Mouse (Mus musculus) lung, postnatal 0 days (tissue): ENCODE measurements around the gene Urah. TPM values are rescaled to one million over a fixed set of nuclear protein-coding genes. Genes with fewer than 3 reads are reported as not detected.

Experiments used
- ATAC-seq: fragments of 200-750 bp; cut with Nextera tagmentation; 2 replicates; pipeline ENCODE4 v1.8.0; 2017; ENCODE audit warnings: moderate library complexity
- DNase-seq: peaks from one replicate; pipeline ENCODE4 v3.0.0-alpha.2; 2016; ENCODE audit warnings: low spot score
- H3K27ac ChIP-seq: fragments of 300-500 bp; sonication (generic); 2 replicates; pipeline ENCODE4 v1.5.1; 2014; ENCODE audit warnings: antibody characterized with exemption, mild to moderate bottlenecking, low read length, mixed read lengths
- H3K27me3 ChIP-seq: fragments of 300-500 bp; sonication (generic); replicated peaks from 2 replicates; pipeline ENCODE4 v1.6.1; 2014; ENCODE audit warnings: low read length, mixed read lengths; ENCODE audit not compliant: insufficient read depth
- H3K36me3 ChIP-seq: fragments of 300-500 bp; sonication (generic); 2 replicates; pipeline ENCODE4 v1.6.1; 2014; ENCODE audit warnings: low read length, mixed read lengths; ENCODE audit not compliant: insufficient read depth
- H3K4me1 ChIP-seq: fragments of 300-500 bp; sonication (generic); 2 replicates; pipeline ENCODE4 v1.6.1; 2014; ENCODE audit warnings: antibody characterized with exemption, low read depth, low read length, mixed read lengths; ENCODE audit not compliant: insufficient read depth
- H3K4me2 ChIP-seq: fragments of 300-500 bp; sonication (generic); replicated peaks from 2 replicates; pipeline ENCODE4 v1.6.1; 2014; ENCODE audit warnings: low read depth, mild to moderate bottlenecking, low read length, moderate library complexity, mixed read lengths
- H3K4me3 ChIP-seq: fragments of 300-500 bp; sonication (generic); 2 replicates; pipeline ENCODE4 v1.5.1; 2014; ENCODE audit warnings: low read depth, low read length
- H3K9ac ChIP-seq: fragments of 300-500 bp; sonication (generic); replicated peaks from 2 replicates; pipeline ENCODE4 v1.6.1; 2014; ENCODE audit warnings: low read depth, mild to moderate bottlenecking
- H3K9me3 ChIP-seq: fragments of 300-500 bp; sonication (generic); 2 replicates; pipeline ENCODE4 v1.6.1; 2016; ENCODE audit warnings: low read length, mixed read lengths
- CTCF ChIP-seq: IDR thresholded peaks from 2 replicates; pipeline ENCODE4 v1.5.1; 2016; ENCODE audit warnings: antibody characterized with exemption, mild to moderate bottlenecking
- EP300 ChIP-seq: IDR thresholded peaks from 2 replicates; pipeline ENCODE4 v1.6.1; 2016; ENCODE audit warnings: antibody characterized with exemption, mild to moderate bottlenecking, control low read depth
- WGBS: fragments of 180-500 bp; shearing (Covaris S2); extraction: QIAGEN DNeasy Blood & Tissue Kit; methylation state at CpG from one replicate; pipeline ENCODE4 v1.1.7; 2014; 5-methylcytosine and 5-hydroxymethylcytosine counted together
- polyA plus RNA-seq: library from polyadenylated mRNA; unstranded; fragments of >200 nt; fragmentation: Nextera tagmentation; extraction: Ambion mirVana; gene quantifications from 2 replicates; pipeline ENCODE4 v1.2.1, GENCODE M21; 2015

Urah gene
- polyA plus RNA-seq, 1 experiment from 2014 or later, result 15.0 TPM

- Histone ChIP-seq H3K27ac (no peak overlapping the region), H3K36me3 (peaks cover 14% of the 10 kb centered on the region; the same call in 1 of the 2 replicates), H3K9me3 (no peaks in the 10 kb centered on the region), H3K9ac (no peak overlapping the region), H3K4me2 (no peak overlapping the region), H3K4me3 (no peak overlapping the region), H3K27me3 (no peaks in the 10 kb centered on the region), H3K4me1 (no peaks in the 10 kb centered on the region)
- ATAC-seq (no peak), DNase-seq (no peak)
- WGBS, result 73% methylated on average over 3 of the region's 3 CpGs
- TF ChIP-seq EP300, result no peak
- no peak for TF ChIP-seq CTCF
These were observed 45.6 kb downstream of the Urah start for GRCm38 (mm10) chr7:140880419-140880818.

- Histone ChIP-seq H3K9me3 (no peaks in the 10 kb centered on the region), H3K4me3 (peak overlapping the region; percentile 73), H3K36me3 (peaks cover 9% of the 10 kb centered on the region; the same call in 1 of the 2 replicates), H3K4me1 (no peaks in the 10 kb centered on the region), H3K27ac (no peak overlapping the region), H3K27me3 (no peaks in the 10 kb centered on the region), H3K4me2 (peak overlapping the region; percentile 67), H3K9ac (peak overlapping the region; percentile 58)
- ATAC-seq, result no peak
- 9% methylated on average over 8 of the region's 8 CpGs for WGBS
- no peak for DNase-seq
- TF ChIP-seq EP300 (no peak), CTCF (no peak)
These were observed 46.2 kb downstream of the Urah start for GRCm38 (mm10) chr7:140880865-140881515.

- peak; percentile 97 for ATAC-seq
- TF ChIP-seq CTCF (no peak; the same call in 1 of the 2 replicates), EP300 (no peak)
- peak within 1 kb of the TSS; percentile 67 for H3K4me2 ChIP-seq
- H3K4me1 ChIP-seq, result no peaks in the 10 kb centered on the region
- H3K4me3 ChIP-seq, result peak within 1 kb of the TSS; percentile 73
- WGBS, result under 1% methylated on average over 59 of the region's 59 CpGs
- peak within 1 kb of the TSS; percentile 60 for H3K9ac ChIP-seq
- peak; percentile 98 for DNase-seq
- no peaks in the 10 kb centered on the region for H3K27me3 ChIP-seq
- no peaks in the 10 kb centered on the region for H3K9me3 ChIP-seq
- H3K36me3 ChIP-seq, result 0 out of 2 replicates have a peak, but pooled peaks cover under 1% of the 10 kb centered on the region
- peak within 1 kb of the TSS; percentile 77 for H3K27ac ChIP-seq
These were observed 47.1 kb downstream of the Urah start, which contains the start of the genes Psmd13 and Sirt3 for GRCm38 (mm10) chr7:140881696-140882468. TSS of gene Psmd13 (plus strand) at chr7:140881968. TSS of gene Sirt3 (minus strand) at chr7:140882309.

GRCm38 (mm10) chr7:140882469-140882803 is 47.6 kb downstream of the Urah start:
- WGBS, result 1% methylated on average over 12 of the region's 12 CpGs

More at GRCm38 (mm10) chr7:140882469-140882803, 47.6 kb downstream of the Urah start:
- Histone ChIP-seq H3K27ac (peak overlapping the region; percentile 77), H3K36me3 (peaks cover 4% of the 10 kb centered on the region; the same call in 1 of the 2 replicates), H3K27me3 (no peaks in the 10 kb centered on the region), H3K9me3 (no peaks in the 10 kb centered on the region), H3K4me1 (no peaks in the 10 kb centered on the region), H3K9ac (peak overlapping the region; percentile 60), H3K4me2 (peak overlapping the region; percentile 67), H3K4me3 (peak overlapping the region; percentile 73)
- TF ChIP-seq CTCF, result no peak
- no peak for TF ChIP-seq EP300
- no peak for DNase-seq
- ATAC-seq, result peak; percentile 8

Other genes with a start within 250 kb of the Urah start
- gene Olfr46, start 233.7 kb upstream of the Urah start, polyA plus RNA-seq, result 0.01 TPM in 1 of 2 replicates, not detected in the other
- gene Olfr61, start 206.0 kb upstream of the Urah start, polyA plus RNA-seq, result not detected in 2 replicates
- gene Olfr53, start 188.6 kb upstream of the Urah start, polyA plus RNA-seq, result not detected in 2 replicates
- not detected in 2 replicates for gene Olfr539, start 175.1 kb upstream of the Urah start, polyA plus RNA-seq
- gene Olfr45, start 153.1 kb upstream of the Urah start, polyA plus RNA-seq, result not detected in 2 replicates
- gene Olfr541, start 137.8 kb upstream of the Urah start, polyA plus RNA-seq, result not detected in 2 replicates
- gene Cyp2e1, start 71.3 kb upstream of the Urah start, polyA plus RNA-seq, result 1.5 and 1.9 TPM in 2 replicates
- not detected in 2 replicates for gene Syce1, start 47.2 kb upstream of the Urah start, polyA plus RNA-seq
- 0.21 and 0.30 TPM in 2 replicates for gene Zfp941, start 12.8 kb upstream of the Urah start, polyA plus RNA-seq
- gene Scgb1c1, start 10.5 kb downstream of the Urah start, polyA plus RNA-seq, result 25.9 and 27.0 TPM in 2 replicates
- not detected in 2 replicates for gene Odf3, start 12.8 kb downstream of the Urah start, polyA plus RNA-seq
- not detected in 2 replicates for gene Gm45785, start 21.3 kb downstream of the Urah start, polyA plus RNA-seq
- gene Ric8a, start 21.9 kb downstream of the Urah start, polyA plus RNA-seq, result 63.6 and 68.0 TPM in 2 replicates
- 69.1 and 81.7 TPM in 2 replicates for gene Bet1l, start 22.6 kb downstream of the Urah start, polyA plus RNA-seq
- gene Psmd13, start 47.0 kb downstream of the Urah start, polyA plus RNA-seq, result 157 and 164 TPM in 2 replicates
- gene Sirt3, start 47.3 kb downstream of the Urah start, polyA plus RNA-seq, result 23.7 and 25.8 TPM in 2 replicates
- 13.1 and 18.3 TPM in 2 replicates for gene Cox8b, start 65.4 kb downstream of the Urah start, polyA plus RNA-seq
- gene Nlrp6, start 85.9 kb downstream of the Urah start, polyA plus RNA-seq, result 0.07 and 0.10 TPM in 2 replicates
- 12.7 and 14.4 TPM in 2 replicates for gene Pgghg, start 106.4 kb downstream of the Urah start, polyA plus RNA-seq
- 1.6 and 1.8 TPM in 2 replicates for gene Ifitm5, start 115.3 kb downstream of the Urah start, polyA plus RNA-seq
- gene Gm45717, start 120.9 kb downstream of the Urah start, polyA plus RNA-seq, result 0.31 TPM in 1 of 2 replicates, not detected in the other
- 1,373 and 1,710 TPM in 2 replicates for gene Ifitm2, start 121.0 kb downstream of the Urah start, polyA plus RNA-seq
- gene Ifitm1, start 132.2 kb downstream of the Urah start, polyA plus RNA-seq, result 402 and 510 TPM in 2 replicates
- gene Ifitm3, start 175.8 kb downstream of the Urah start, polyA plus RNA-seq, result 779 and 1,037 TPM in 2 replicates
- gene Ifitm6, start 182.9 kb downstream of the Urah start, polyA plus RNA-seq, result 7.4 and 7.7 TPM in 2 replicates
- not detected in 2 replicates for gene Gm17387, start 194.1 kb downstream of the Urah start, polyA plus RNA-seq
- gene B4galnt4, start 226.1 kb downstream of the Urah start, polyA plus RNA-seq, result 0.13 and 0.20 TPM in 2 replicates
- 14.4 and 15.3 TPM in 2 replicates for gene Pkp3, start 243.2 kb downstream of the Urah start, polyA plus RNA-seq